Mouse (Mus musculus) erythroblast, embryonic 14.5 days (primary cell): Measurements from ENCODE around the gene Nkain2. TPM values are rescaled to one million over a fixed set of nuclear protein-coding genes. Genes with fewer than 3 reads are reported as not detected.
A peak's percentile ranks its signal among the peaks of the same experiment; 100 is the strongest.

Experiments
- H3K27me3 ChIP-seq: 2 replicates; pipeline ENCODE4 v1.6.1; 2012; ENCODE audit warnings: inconsistent platforms; ENCODE audit not compliant: control insufficient read depth
- H3K36me3 ChIP-seq: 2 replicates; pipeline ENCODE4 v1.6.1; 2012; ENCODE audit warnings: mild to moderate bottlenecking, inconsistent platforms; ENCODE audit not compliant: control insufficient read depth
- H3K4me1 ChIP-seq: 2 replicates; pipeline ENCODE4 v1.6.1; 2012; ENCODE audit warnings: inconsistent platforms; ENCODE audit not compliant: control insufficient read depth
- H3K4me3 ChIP-seq: replicated peaks from 2 replicates; pipeline ENCODE3; 2012; ENCODE audit warnings: moderate library complexity, mild to moderate bottlenecking, inconsistent platforms
- H3K9me3 ChIP-seq: 2 replicates; pipeline ENCODE4 v1.6.1; 2012; ENCODE audit warnings: low read length, inconsistent platforms, mixed read lengths; ENCODE audit not compliant: control insufficient read depth
- GATA1 ChIP-seq: IDR thresholded peaks from 2 replicates; pipeline ENCODE4 v1.6.1; 2012; ENCODE audit warnings: low read length, inconsistent platforms, mixed read lengths
- TAL1 ChIP-seq: IDR thresholded peaks from 3 replicates; pipeline ENCODE4 v1.6.1; 2012; ENCODE audit warnings: low read length, inconsistent platforms, mixed read lengths
- polyA plus RNA-seq: library from polyadenylated mRNA; stranded (reverse); fragments of >175 nt; gene quantifications from 2 replicates; pipeline ENCODE4 v1.2.3, GENCODE M21; 2012

The Nkain2 gene
- polyA plus RNA-seq, 1 experiment, result not detected

DNA sequence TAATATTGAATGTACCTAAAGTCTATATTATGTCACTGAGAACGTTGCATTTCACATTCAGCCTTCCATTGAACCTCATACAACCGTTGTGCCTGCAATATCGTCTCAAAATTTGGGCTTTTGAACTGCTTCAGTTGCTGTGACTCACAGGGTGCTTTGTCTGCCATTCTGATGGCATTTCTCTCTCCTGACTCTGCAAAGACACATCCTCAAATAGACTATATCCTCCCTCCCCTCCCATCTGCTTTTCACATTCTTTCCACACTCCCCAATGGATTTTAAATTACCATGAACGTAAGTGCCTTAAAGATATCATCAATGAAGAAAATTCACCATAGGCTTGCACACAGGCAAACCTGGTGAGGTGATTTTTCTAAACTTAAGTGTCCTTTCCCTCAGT lies 287.5 kb downstream of the Nkain2 start:
- H3K4me1 ChIP-seq, result no peaks in the 10 kb centered on the region
- H3K36me3 ChIP-seq, result no peaks in the 10 kb centered on the region
- TF ChIP-seq TAL1 (no peak), GATA1 (no peak)
- H3K9me3 ChIP-seq, result 0 out of 2 replicates have a peak, but pooled peaks cover 2% of the 10 kb centered on the region
- H3K27me3 ChIP-seq, result no peaks in the 10 kb centered on the region
- no peak overlapping the region for H3K4me3 ChIP-seq

DNA sequence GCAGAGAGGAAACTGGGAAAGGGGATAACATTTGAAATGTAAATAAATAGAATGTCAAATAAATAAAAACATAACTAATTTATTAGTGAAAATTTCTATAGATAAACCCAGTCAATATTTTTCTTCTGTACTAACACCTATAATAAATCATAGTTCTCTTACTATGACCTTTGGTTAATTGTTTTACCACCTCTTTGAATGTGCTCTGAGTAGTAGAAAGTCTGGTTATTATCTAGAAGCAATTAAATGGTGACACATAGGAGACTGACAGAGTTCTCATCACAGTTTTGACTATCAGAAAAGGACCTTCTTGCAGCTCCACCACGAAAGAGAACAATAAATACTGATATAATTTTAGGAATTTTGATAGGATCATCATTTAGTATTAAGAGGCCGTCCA lies 295.3 kb downstream of the Nkain2 start:
- no peaks in the 10 kb centered on the region for H3K27me3 ChIP-seq
- H3K4me1 ChIP-seq, result no peaks in the 10 kb centered on the region
- TF ChIP-seq TAL1 (no peak), GATA1 (no peak)
- no peak overlapping the region for H3K4me3 ChIP-seq
- no peaks in the 10 kb centered on the region for H3K9me3 ChIP-seq
- no peaks in the 10 kb centered on the region for H3K36me3 ChIP-seq

- H3K36me3 ChIP-seq, result no peaks in the 10 kb centered on the region
- H3K4me1 ChIP-seq, result no peaks in the 10 kb centered on the region
- no peaks in the 10 kb centered on the region for H3K9me3 ChIP-seq
- TF ChIP-seq GATA1 (no peak), TAL1 (no peak)
- H3K4me3 ChIP-seq, result no peak overlapping the region
- H3K27me3 ChIP-seq, result no peaks in the 10 kb centered on the region
Observed at GRCm38 (mm10) chr10:32577276-32577580, 313.0 kb downstream of the Nkain2 start.

GRCm38 (mm10) chr10:32576559-32577275 lies 313.5 kb downstream of the Nkain2 start:
- no peaks in the 10 kb centered on the region for H3K27me3 ChIP-seq
- H3K4me1 ChIP-seq, result no peaks in the 10 kb centered on the region
- no peak for TF ChIP-seq GATA1
- TF ChIP-seq TAL1, result no peak
- H3K4me3 ChIP-seq, result no peak overlapping the region
- H3K36me3 ChIP-seq, result no peaks in the 10 kb centered on the region
- no peaks in the 10 kb centered on the region for H3K9me3 ChIP-seq

DNA sequence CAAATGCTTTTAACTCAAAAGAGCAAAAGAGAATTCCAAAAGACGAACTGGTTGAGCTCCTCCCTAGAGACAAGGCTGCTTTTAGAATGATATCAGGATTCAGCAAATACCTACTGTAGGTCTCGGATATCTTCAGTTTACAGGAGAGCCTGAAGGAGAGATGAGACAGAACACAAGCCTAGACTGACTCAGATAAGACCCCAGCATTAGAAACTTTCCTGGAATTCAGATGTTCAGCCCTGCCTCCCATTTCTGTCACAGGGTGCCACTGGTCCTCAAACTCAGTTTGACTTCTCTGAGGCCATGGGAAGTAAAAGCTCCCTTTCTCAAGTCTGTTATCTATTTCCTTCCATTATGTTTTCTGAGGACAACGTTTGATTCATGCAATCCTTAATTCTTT lies 332.6 kb downstream of the Nkain2 start:
- no peaks in the 10 kb centered on the region for H3K9me3 ChIP-seq
- TF ChIP-seq GATA1 (no peak), TAL1 (0 out of 3 replicates have a peak, but pooled peaks have one; percentile 17)
- H3K36me3 ChIP-seq, result no peaks in the 10 kb centered on the region
- no peak overlapping the region for H3K4me3 ChIP-seq
- peaks cover 3% of the 10 kb centered on the region for H3K4me1 ChIP-seq
- no peaks in the 10 kb centered on the region for H3K27me3 ChIP-seq

GRCm38 (mm10) chr10:32536057-32536456 lies 354.2 kb downstream of the Nkain2 start:
- H3K36me3 ChIP-seq, result no peaks in the 10 kb centered on the region
- no peaks in the 10 kb centered on the region for H3K27me3 ChIP-seq
- H3K9me3 ChIP-seq, result no peaks in the 10 kb centered on the region
- no peaks in the 10 kb centered on the region for H3K4me1 ChIP-seq
- no peak overlapping the region for H3K4me3 ChIP-seq
- TF ChIP-seq GATA1, result no peak
- TF ChIP-seq TAL1, result no peak

DNA sequence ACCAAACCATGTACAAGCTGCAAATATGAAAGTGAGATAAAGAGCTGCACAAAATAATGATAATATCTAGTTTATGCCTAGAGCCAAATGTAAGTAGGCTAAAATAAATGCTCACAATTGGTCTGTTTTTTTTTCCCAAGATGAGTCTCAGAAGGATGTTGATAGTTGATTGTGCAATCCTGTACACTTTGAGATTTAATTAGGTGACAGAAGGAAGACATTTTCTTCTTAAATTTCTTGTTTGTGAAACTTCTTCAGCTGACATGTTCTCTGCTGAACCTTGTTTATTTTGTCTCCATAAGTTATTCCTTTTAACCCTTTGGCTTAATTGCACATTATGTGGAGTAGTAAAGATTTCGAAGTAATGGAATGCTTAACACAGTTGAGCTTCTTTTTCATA lies 379.4 kb downstream of the Nkain2 start:
- H3K27me3 ChIP-seq, result no peaks in the 10 kb centered on the region
- TF ChIP-seq GATA1 (no peak), TAL1 (no peak)

GRCm38 (mm10) chr10:32494591-32495182 lies 395.6 kb downstream of the Nkain2 start:
- Histone ChIP-seq H3K4me3 (no peak overlapping the region), H3K4me1 (no peaks in the 10 kb centered on the region), H3K36me3 (no peaks in the 10 kb centered on the region), H3K27me3 (no peaks in the 10 kb centered on the region), H3K9me3 (no peaks in the 10 kb centered on the region)
- no peak for TF ChIP-seq GATA1
- TF ChIP-seq TAL1, result no peak

More for the DNA sequence above, 379.4 kb downstream of the Nkain2 start:
- H3K4me1 ChIP-seq, result no peaks in the 10 kb centered on the region
- H3K9me3 ChIP-seq, result no peaks in the 10 kb centered on the region
- H3K4me3 ChIP-seq, result no peak overlapping the region
- H3K36me3 ChIP-seq, result no peaks in the 10 kb centered on the region

DNA sequence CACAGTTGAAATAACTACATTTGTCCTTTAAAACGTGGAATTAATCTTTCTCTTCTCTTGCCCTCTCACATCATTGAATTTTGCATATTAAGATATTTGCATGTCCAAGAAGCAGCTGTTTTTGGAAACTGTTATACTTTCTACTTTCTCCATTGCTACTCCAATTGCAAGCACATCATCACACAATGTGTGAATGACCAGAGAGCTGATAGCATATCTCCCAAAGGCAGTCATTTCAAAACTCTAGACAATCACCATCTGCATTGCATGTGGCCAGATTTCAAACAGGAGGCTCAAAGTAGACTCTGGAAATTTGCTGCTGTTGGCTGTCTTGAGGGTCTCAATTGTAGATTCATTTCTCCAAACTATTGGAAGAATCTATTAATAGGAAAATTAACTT lies 396.7 kb downstream of the Nkain2 start:
- Histone ChIP-seq H3K4me1 (no peaks in the 10 kb centered on the region), H3K4me3 (no peak overlapping the region), H3K9me3 (no peaks in the 10 kb centered on the region), H3K27me3 (no peaks in the 10 kb centered on the region), H3K36me3 (no peaks in the 10 kb centered on the region)
- TF ChIP-seq GATA1, result no peak

- no peak for TF ChIP-seq TAL1
- no peak for TF ChIP-seq GATA1
- no peaks in the 10 kb centered on the region for H3K9me3 ChIP-seq
- H3K36me3 ChIP-seq, result no peaks in the 10 kb centered on the region
- no peak overlapping the region for H3K4me3 ChIP-seq
- H3K27me3 ChIP-seq, result no peaks in the 10 kb centered on the region
- H3K4me1 ChIP-seq, result no peaks in the 10 kb centered on the region
Observed at GRCm38 (mm10) chr10:32462726-32463125, 427.5 kb downstream of the Nkain2 start.
